Mouse (Mus musculus): ENCODE measurements around the gene Ttc22. TPM values are rescaled to one million over a fixed set of nuclear protein-coding genes. Genes with fewer than 3 reads are reported as not detected.

Ttc22 gene
- 1 to 10 TPM; 1.1 to 1.4 TPM for total RNA-seq (2021)

DNA sequence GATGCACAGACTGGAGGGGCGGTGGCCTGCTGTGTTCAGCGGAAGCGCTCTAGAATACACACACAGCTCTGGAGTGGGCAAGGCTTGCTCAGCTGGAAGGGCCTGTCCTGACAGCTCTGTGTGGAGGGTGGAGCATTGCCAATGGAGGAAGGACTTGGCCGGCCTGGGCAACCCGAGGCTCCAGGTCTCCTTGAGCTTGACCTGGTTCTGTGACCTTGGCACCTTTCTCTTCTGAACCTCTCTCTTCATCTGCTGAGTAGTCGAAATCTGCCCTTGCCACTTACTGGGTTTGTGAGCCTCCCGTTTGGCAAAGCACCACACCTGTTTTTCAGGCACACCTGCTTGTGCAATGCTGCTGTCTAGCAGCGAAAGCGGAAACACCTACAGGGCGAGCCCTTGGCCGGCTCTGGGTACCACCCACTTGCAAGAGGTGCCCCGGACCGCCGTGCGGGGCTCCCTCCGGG lies at the start of gene Ttc22:
Ttc22 (plus strand) TSS at position 403 of the 464 bp plus-strand sequence.
- intact Hi-C loops (cut with DNase I): no loop called here
- no peak for DNase-seq (ENCODE audit: low spot score in 2 of 2)

DNA sequence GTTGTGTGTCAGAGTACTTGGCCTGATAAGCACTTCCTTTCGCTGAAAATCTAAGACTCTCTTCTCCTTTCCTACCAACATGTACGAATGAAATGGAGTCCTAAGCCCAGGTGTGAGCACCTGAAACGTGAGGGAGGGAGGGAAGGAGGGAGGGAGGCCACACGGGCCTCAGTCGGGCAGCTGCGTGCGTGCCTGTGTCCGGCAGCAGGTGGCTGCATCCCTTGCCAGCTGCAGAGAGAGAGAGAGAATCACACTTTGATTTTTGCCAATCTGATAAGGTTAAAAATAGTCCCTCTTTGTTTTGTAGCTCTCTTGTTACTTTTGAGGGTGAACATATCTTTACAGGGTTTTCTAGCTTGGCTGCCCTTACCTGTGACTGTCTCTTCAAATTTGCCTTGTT lies 47.2 kb upstream of the Ttc22 start:
- intact Hi-C loops (cut with DNase I): no loop called here
- DNase-seq (ENCODE audit: low spot score in 2 of 2): no peak

DNA sequence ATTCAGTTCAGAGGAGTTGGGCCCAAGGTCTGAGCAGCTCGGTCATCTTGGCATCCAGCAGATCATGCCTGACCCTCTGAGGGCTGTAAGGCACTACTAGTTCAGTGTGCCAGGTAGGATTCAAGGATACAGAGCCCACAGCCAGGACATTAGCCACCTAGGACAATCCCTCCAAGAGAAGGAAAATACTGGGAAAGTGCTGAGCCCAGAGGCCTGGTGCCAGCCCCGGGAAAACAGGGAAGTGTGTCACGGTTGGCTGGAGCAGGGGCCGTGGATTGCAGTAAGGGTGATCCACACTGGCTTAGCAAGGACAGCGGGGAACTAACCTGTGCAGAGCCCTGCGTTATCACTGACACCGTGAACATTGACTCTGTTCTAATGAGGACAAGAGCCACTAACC lies 44.7 kb upstream of the Ttc22 start:
- no peak for DNase-seq (ENCODE audit: low spot score in 2 of 2)
- intact Hi-C loops (cut with DNase I): no loop called here

DNA sequence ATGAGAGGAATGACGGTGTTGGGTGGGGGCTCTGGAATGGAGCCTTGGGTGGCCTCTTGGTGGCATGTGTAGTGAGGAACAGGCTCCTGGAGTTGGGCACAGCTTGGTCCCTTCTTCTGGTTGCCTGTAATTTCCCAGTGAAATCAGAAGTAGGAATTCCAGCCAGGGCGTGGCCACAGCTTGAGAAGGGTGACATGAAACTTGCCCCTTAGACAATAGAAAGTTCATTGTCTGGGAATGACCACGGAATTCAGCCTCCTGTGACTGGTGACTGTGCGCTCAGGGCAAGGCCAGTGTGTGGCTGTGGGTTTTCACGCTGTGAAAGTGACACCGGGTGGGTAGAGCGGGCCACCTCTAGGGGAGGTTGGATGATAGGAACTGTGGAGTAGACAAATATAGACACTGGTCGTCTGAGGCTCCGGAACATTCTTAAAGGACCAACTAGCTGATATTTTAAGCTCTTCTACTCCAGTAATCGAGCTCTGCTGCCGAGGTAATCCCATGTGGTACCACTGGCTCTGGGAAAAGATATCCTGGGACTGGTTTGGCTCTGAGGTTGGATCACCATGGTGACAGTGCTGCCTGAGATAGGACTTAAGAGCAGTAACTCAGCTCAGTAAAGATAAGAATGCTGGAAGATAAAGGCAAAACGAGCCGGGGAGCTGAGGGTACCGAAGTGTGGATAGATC lies 40.9 kb upstream of the Ttc22 start:
- intact Hi-C loops (cut with DNase I): no loop called here
- DNase-seq (ENCODE audit: low spot score in 2 of 2): peak in 1 of 2 experiments; percentile 83

DNA sequence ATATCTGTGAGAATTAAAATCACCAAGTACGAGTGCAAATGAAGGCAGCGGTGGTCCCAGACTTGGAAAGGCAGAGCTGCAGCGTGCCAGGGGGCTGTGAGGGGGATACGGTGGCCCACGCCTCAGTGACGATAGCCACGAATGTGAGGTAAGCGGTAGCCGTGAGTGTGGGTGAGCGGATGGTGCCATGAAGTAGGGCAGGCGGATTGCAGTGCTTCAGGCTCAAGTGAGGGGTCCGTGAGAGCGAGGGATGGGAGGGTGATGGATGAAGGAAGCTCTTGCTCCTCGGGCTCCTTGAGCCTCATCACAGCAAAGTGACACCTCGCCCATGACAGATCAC lies 40.4 kb upstream of the Ttc22 start:
- intact Hi-C loops (cut with DNase I): no loop called here
- peak in 1 of 2 experiments; percentile 69 for DNase-seq (ENCODE audit: low spot score in 2 of 2)

DNA sequence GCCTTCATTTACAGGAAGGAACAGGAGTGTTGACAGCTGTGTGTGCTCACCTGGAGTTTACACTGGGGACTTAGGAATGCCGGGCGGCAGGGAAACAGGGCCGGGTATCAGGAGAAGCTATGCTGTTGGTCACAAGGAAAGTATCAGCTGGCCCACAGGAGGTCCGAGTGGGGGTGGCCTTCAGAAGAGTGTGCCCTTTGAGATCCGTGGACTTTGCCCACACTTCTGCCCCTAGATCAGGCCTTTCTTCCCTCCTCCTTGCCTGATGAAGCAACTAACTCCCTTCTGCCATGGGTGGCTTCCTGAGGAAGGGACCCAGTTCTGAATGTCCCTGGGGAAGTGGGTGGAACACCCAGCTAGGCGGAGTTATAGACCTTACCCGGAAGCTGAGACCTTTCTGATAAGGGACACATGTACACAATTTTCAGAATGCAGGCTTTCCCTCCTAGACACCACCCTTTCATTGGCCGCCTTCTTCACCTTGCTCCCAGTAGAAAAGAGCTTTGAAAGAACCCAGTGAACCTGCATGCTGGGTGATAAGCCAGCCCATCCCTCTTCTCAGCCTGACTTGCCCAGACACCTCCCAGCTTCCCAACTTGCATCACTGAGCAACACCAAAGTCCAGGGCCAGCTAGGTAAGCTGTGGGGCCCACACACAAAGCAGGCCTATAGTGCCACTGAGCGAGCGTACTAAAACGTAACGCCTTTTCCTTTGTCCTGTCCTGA lies 39.6 kb upstream of the Ttc22 start:
- DNase-seq (ENCODE audit: low spot score in 2 of 2): no peak
- intact Hi-C loops (cut with DNase I): no loop called here

DNA sequence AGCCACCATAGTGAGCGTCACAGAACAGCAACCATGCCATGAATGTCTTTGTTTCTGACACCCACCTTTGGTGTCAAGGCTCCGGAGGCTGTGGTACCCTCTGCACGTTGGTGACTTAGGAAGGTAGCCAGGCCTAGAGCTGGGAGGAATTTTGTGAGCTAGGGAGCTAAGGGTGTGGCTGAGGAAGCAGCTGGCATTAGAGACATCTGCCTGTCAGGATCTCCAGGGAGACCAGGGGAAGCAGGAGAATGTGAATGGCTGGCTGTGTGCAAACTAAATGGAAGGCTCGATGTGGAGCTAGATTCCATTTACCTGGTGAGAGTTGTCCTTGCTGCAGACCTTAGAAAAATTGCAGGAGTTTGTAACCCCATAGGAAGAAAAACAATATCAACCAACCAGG lies 37.6 kb upstream of the Ttc22 start:
- intact Hi-C loops (cut with DNase I): no loop called here
- DNase-seq (ENCODE audit: low spot score in 2 of 2): no peak

DNA sequence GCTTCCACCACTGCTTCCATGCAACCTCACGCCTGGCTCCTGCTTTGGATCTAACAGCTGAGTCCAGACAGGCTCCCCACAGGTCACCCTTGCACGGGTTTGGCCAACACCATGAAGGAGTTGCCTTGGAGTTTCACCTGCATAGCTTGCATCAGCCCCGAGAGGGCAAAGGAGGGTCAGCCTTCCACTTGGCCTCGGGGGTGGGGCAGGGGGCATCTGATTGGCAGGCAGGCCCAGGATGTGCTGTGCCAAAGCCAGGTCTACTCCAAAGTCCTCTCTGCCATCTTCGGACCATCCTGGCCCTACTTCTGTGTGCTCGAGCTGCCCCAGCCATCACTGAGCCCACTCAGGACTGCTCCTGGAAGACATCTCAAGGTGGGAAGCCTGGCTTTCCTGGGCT lies 35.2 kb upstream of the Ttc22 start:
- no peak for DNase-seq (ENCODE audit: low spot score in 2 of 2)
- intact Hi-C loops (cut with DNase I): no loop called here

DNA sequence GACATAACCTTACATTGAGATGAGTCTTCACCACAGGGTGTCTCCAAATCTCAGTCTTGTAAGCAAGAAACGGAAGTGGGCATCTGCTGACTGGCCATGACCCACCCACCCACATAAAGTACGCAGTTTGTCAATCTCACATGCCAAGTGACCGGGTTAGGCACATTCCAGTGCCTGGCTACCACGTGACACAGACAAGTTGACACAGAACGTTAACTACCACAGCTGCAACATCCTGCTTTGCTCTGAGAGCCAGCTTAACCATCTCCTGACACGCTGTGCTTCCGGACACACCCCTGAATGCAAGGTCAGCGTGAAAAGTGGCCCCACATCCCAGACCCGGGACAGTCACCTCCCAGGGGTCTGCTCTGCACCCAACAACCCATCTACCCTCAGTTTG lies 32.1 kb upstream of the Ttc22 start:
- intact Hi-C loops (cut with DNase I): no loop called here
- no peak for DNase-seq (ENCODE audit: low spot score in 2 of 2)

DNA sequence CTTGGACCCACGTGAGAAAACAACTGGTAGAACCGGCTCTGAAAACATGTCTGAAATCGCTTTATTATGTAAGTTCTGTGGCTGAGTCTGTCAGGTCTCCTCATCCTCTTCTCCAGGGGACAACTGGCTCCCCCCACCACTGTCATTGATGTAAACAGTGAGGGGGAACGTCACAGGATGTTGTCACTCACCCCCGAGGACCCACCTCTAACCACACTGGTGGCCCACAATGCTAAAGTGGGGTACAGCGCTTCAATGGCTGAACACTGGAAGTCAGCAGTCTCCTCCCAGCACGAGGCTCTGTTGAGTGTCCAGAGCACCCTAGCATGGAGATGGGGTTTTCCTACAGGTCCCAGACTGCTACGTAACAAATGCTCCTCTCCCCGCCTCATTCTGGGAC lies 31.4 kb upstream of the Ttc22 start:
- no peak for DNase-seq (ENCODE audit: low spot score in 2 of 2)
- intact Hi-C loops (cut with DNase I): no loop called here

DNA sequence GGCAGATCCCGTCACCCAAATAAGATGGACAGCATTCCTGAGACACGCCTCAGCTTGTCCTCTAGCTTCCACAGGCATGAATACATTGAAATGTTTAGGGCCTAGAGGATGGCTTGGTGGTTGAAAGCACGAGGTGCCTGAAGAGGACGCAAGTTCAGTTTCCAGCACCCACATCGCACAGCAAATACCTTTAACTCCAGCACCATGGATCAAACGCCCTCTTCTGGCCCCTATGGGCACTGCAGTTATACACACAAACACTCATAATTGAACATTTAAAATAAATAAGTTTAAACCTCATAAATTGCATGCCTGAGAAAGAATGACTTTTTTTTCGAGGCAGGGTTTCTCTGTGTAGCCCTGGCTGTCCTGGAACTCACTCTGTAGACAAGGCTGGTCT lies 28.6 kb upstream of the Ttc22 start:
- intact Hi-C loops (cut with DNase I): no loop called here
- no peak for DNase-seq (ENCODE audit: low spot score in 2 of 2)

DNA sequence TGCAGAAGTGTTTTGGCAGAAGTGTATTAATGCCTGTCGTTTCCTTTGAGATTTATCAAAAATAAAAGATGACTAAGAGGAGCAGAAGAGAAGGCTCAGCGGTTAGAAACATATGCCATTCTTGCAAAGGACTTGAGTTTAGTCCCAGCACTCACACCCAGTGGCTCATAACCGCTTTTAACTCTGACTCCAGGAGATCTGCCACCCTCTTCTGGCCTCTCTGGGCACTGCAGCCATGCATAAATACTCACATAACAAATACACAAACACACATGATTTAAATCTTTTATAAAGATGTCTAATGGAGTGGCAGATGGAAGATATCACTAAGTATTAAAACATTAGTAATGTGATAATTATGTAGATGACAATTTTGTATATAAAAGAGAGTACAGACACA lies 26.0 kb upstream of the Ttc22 start:
- intact Hi-C loops (cut with DNase I): no loop called here
- no peak for DNase-seq (ENCODE audit: low spot score in 2 of 2)

DNA sequence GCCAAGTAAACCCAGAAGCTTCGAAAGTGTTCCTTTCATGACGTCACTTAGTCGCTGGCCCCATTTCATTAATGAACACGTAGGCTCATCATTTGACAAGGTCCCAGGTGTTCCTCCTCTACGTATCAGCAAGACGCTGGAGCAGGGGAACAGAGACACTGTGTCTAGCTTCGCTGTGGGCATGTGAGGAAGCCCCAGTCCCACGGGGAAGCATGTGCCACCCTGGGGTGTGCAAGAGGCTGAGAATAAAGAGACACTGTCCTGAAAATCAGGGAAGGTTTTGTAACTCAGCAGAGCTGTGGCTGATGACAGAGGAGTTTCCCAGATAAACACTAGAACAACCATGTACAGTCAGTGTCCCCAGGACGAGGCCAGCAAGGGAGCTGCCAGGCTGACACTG lies 25.2 kb upstream of the Ttc22 start:
- peak in 1 of 2 experiments; percentile 50 for DNase-seq (ENCODE audit: low spot score in 2 of 2)
- intact Hi-C loops (cut with DNase I): no loop called here

DNA sequence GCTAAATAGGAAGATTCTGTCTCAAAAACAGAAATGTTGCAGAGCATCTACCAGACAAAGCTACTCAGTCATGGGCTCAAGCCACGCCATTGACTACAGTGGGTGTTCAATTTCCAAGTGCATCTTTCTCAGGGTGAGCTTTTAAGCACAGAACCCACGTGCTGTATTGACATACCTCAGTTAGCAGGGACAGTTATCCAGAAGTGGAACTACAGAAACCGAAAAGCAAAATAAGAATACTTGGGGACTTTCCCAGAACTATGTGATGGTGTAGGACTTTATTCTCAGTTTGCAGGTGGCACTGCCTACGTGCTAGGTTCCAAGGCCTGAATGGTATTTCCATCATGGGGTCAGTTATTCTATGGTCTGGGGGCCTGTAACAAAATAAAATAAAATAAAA lies 24.5 kb upstream of the Ttc22 start:
- intact Hi-C loops (cut with DNase I): no loop called here
- no peak for DNase-seq (ENCODE audit: low spot score in 2 of 2)

DNA sequence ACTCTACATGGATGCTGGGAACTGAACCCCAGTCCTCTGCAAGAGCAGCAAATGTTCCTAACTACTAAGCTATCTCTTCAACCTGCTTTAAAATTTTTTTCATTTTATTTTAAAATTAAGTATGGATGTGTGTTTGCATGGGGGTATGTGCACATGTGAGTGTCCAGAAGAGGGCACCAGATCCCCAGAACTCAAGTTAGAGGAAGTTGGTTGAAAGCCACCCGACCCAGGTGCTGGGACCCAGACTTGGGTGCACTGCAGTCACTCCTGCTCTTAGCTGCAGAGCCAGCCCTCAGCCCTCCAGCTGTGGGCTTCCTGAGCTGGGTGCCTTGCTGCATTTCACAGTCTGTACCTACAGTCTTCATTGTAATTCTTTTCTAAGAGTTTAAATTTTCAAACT lies 22.8 kb upstream of the Ttc22 start:
- intact Hi-C loops (cut with DNase I): no loop called here
- no peak for DNase-seq (ENCODE audit: low spot score in 2 of 2)

DNA sequence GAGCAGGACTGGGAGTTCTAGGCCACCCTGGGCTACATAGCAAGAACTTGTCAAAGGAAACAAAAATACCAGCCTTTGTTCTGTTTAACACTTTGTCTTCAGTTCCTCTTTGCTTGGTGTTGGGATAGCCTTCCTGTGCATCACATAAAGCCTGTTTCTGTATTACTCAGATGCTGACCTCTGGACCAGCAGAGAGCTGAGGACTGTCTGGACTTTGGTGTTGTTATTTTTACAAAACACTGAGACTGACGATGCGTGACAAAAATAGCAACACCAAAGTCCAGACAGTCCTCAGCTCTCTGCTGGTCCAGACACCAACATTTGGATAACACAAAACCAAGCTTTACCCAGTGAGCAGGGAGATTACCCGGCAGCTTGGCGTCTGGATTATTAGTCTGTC lies 21.5 kb upstream of the Ttc22 start:
- no peak for DNase-seq (ENCODE audit: low spot score in 2 of 2)
- intact Hi-C loops (cut with DNase I): no loop called here

DNA sequence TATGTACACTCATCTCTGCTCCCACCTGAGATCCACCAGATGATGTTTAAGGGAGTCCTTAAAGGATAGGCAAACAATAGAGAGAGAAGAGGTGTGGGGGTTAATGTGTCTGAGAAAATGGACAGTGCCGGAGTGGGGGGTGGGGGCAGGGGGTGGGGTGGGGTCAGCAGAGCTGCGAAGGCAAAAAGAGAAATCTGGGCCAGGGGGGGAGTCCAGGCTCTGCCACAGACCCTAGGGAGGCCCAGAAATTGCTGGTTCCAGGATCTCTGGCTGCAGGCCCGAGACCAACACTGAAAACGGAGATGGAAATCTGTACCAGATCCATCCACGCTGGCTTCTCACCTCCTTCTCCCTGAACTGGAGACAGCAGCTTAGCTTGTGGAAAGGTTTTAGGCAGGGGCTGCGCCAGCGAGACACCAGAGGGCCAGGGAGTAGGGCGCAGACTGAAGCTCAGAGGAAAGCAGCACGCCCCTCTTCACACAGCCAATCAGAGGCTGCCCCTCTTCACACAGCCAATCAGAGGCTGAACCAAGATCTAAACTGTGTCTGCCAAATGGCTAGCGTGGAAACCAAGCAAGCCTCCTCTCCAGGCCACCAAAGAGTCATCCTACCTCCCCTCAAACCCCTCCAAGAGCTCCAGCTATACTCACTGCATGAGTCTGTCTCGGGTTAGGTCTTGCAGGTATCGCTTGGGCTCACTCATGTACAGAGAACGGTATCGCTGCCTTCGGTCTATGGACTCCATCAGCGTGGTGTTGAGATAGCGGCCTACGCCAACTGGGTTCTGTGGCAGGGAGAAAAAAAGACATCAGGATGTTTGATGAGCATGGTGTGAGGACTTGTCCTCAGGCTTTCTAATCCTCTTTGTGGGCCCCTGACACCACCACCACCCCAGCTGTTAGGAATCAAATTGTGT lies 15.3 kb upstream of the Ttc22 start:
- intact Hi-C loops (cut with DNase I): no loop called here
- no peak for DNase-seq (ENCODE audit: low spot score in 2 of 2)

DNA sequence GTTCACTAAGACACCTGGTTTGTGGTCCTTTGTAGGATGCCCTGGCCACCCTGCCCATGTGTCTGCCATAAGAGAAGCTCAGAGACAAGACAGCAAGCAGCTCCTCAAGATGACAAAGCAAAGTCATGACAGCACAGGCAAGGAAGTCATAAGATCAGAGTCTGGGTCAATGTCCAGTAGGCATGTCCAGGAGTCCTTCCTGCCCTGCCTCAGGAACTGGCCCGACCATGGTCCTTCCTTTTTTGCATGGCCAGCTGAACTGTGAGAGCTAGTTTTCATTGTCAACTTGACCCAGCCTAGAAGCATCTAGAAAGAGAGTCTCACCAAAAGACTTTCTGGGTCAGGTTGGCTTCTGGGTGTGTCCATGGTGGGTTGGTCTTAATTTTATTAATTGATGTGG lies 14.3 kb upstream of the Ttc22 start:
- DNase-seq (ENCODE audit: low spot score in 2 of 2): no peak
- intact Hi-C loops (cut with DNase I): no loop called here

DNA sequence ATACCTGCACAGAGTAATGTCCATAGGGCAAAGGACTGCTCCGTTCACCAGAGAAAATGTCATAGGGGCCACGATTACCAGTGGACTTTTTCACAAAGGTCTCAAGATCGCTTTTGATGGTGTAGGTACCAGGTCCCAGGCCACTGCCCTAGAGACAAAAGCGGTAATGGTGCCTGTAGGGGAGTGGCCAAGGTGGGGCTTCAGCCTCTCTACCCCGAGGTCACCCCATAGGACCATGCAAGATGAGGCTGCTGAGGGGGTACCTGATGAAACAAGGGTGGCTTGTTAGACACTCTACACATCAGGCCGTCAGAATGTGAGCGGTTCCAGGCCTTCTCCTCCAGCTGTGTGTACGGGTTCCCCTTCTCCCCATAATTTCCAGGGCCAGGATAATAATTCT lies 9.1 kb upstream of the Ttc22 start:
- intact Hi-C loops (cut with DNase I): loop anchor here (5.0 kb wide), 1 partner anchor 549 kb away; no protein-coding TSS in a partner anchor
- no peak for DNase-seq (ENCODE audit: low spot score in 2 of 2)

DNA sequence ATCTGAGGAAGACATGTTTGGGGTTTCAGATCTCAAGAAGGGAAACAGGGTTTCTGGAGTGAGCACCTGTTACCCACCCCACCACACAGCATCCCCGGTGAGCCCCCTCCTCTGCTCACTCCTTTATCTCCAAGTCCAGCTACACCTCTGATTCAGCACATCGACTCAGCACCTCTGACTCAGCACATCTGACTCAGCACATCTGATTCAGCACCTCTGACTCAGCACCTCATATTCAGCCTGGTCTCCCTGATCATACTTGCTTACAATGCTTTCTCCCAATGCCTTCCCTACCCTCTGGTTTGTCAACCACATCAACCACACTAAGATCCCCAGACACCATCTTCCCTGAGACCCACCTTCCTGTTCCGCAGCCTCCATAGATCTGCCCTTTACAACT lies 8.7 kb upstream of the Ttc22 start:
- DNase-seq (ENCODE audit: low spot score in 2 of 2): peak in 1 of 2 experiments; percentile 60
- intact Hi-C loops (cut with DNase I): loop anchor here (5.0 kb wide), 1 partner anchor 549 kb away; no protein-coding TSS in a partner anchor

Data from left cerebral cortex, postnatal 25 days (tissue).